Mouse (Mus musculus) CH12.LX (cell line): Measurements from ENCODE around the gene 6330403K07Rik. TPM values are rescaled to one million over a fixed set of nuclear protein-coding genes. Genes with fewer than 3 reads are reported as not detected.

Experiments
- DNase-seq: peaks from one replicate; pipeline ENCODE4 v3.0.0-alpha.2; 2013; ENCODE audit errors: extremely low read depth
- H3K27ac ChIP-seq: 2 replicates; pipeline ENCODE4 v1.5.1; 2012; ENCODE audit warnings: low read depth, mild to moderate bottlenecking, control low read depth, moderate library complexity; ENCODE audit not compliant: insufficient read depth
- H3K27me3 ChIP-seq: replicated peaks from 2 replicates; pipeline ENCODE3; 2012; ENCODE audit warnings: inconsistent platforms
- H3K36me3 ChIP-seq, 2 experiments: replicated peaks in 1 of 2; 2 replicates each; pipeline versions ENCODE3 to v1.6.1; 2012; ENCODE audit warnings: inconsistent platforms in 1 of 2, low read length in 1 of 2, mild to moderate bottlenecking in 1 of 2, mixed read lengths in 1 of 2, moderate library complexity in 1 of 2; ENCODE audit not compliant: control insufficient read depth in 1 of 2, insufficient read depth in 1 of 2
- H3K4me1 ChIP-seq, 2 experiments: 2 replicates each; pipeline ENCODE4 v1.6.1; 2012; ENCODE audit warnings: inconsistent platforms in 1 of 2, moderate library complexity in 1 of 2; ENCODE audit not compliant: insufficient read depth in 2 of 2, control insufficient read depth in 1 of 2
- H3K4me2 ChIP-seq: 2 replicates; pipeline ENCODE4 v1.6.1; 2012; ENCODE audit warnings: low read depth, mild to moderate bottlenecking, control low read depth; ENCODE audit not compliant: poor library complexity, insufficient read depth, severe bottlenecking
- H3K4me3 ChIP-seq, 3 experiments: fragments of 150-350 bp in 1 of 3; sonication (generic) in 1 of 3; replicated peaks in 1 of 3; 2 replicates each; pipeline versions ENCODE3 to v1.5.1; 2011 to 2012; ENCODE audit warnings: low read depth in 2 of 3, low read length in 2 of 3, mild to moderate bottlenecking in 2 of 3, moderate library complexity in 2 of 3, control low read depth in 1 of 3, improper control_type of control experiment in 1 of 3, inconsistent platforms in 1 of 3, mixed read lengths in 1 of 3; ENCODE audit not compliant: poor library complexity in 1 of 3
- H3K79me2 ChIP-seq: replicated peaks from 2 replicates; pipeline ENCODE4 v1.6.1; 2012; ENCODE audit warnings: mild to moderate bottlenecking, moderate library complexity; ENCODE audit not compliant: control insufficient read depth, poor library complexity, insufficient read depth, severe bottlenecking; ENCODE audit errors: extremely low read depth
- H3K9ac ChIP-seq: 2 replicates; pipeline ENCODE4 v1.6.1; 2012; ENCODE audit warnings: low read depth, mild to moderate bottlenecking, control low read depth, moderate library complexity; ENCODE audit not compliant: insufficient read depth
- H3K9me3 ChIP-seq: replicated peaks from 2 replicates; pipeline ENCODE3; 2012; ENCODE audit warnings: low read length, inconsistent platforms, mixed read lengths
- BHLHE40 ChIP-seq: IDR thresholded peaks from 2 replicates; pipeline ENCODE4 v1.6.1; 2011; ENCODE audit warnings: mild to moderate bottlenecking, low read depth, low read length, improper control_type of control experiment
- CHD2 ChIP-seq: IDR thresholded peaks from 2 replicates; pipeline ENCODE4 v1.6.1; 2011; ENCODE audit warnings: low read length, improper control_type of control experiment
- CTCF ChIP-seq, 2 experiments: IDR thresholded peaks in 1 of 2; conservative IDR thresholded peaks in 1 of 2; 2 replicates each; pipeline ENCODE4 v1.5.1; 2011 to 2012; ENCODE audit warnings: low read depth in 2 of 2, low read length in 2 of 2, improper control_type of control experiment in 1 of 2, inconsistent platforms in 1 of 2, mild to moderate bottlenecking in 1 of 2, moderate library complexity in 1 of 2
- E2F4 ChIP-seq: IDR thresholded peaks from 2 replicates; pipeline ENCODE4 v1.6.1; 2011; ENCODE audit warnings: low read depth, low read length, improper control_type of control experiment; ENCODE audit not compliant: insufficient replicate concordance
- ELF1 ChIP-seq: IDR thresholded peaks from 2 replicates; pipeline ENCODE4 v1.6.1; 2014; ENCODE audit warnings: low read depth, mild to moderate bottlenecking, inconsistent platforms, low read length, improper control_type of control experiment
- ETS1 ChIP-seq: conservative IDR thresholded peaks from 2 replicates; pipeline ENCODE4 v1.6.1; 2012; ENCODE audit warnings: low read depth, mild to moderate bottlenecking, inconsistent platforms, low read length, improper control_type of control experiment, moderate library complexity
- HCFC1 ChIP-seq: IDR thresholded peaks from 2 replicates; pipeline ENCODE4 v1.6.1; 2012; ENCODE audit warnings: low read depth, mild to moderate bottlenecking, inconsistent platforms, low read length, improper control_type of control experiment
- IRF4 ChIP-seq: IDR thresholded peaks from 2 replicates; pipeline ENCODE4 v1.6.1; 2014; ENCODE audit warnings: low read depth, mild to moderate bottlenecking, inconsistent platforms, low read length, improper control_type of control experiment
- JUN ChIP-seq: IDR thresholded peaks from 2 replicates; pipeline ENCODE4 v1.6.1; 2011; ENCODE audit warnings: low read depth, mild to moderate bottlenecking, low read length, improper control_type of control experiment, moderate library complexity; ENCODE audit not compliant: insufficient read depth
- MAFK ChIP-seq: IDR thresholded peaks from 2 replicates; pipeline ENCODE4 v1.6.1; 2011; ENCODE audit warnings: low read length, improper control_type of control experiment; ENCODE audit not compliant: insufficient replicate concordance
- MAX ChIP-seq: IDR thresholded peaks from 2 replicates; pipeline ENCODE4 v1.6.1; 2011; ENCODE audit warnings: low read length, improper control_type of control experiment
- MAZ ChIP-seq: IDR thresholded peaks from 2 replicates; pipeline ENCODE4 v1.6.1; 2012; ENCODE audit warnings: low read depth, mild to moderate bottlenecking, inconsistent platforms, low read length, improper control_type of control experiment, moderate library complexity
- MEF2A ChIP-seq: IDR thresholded peaks from 2 replicates; pipeline ENCODE4 v1.6.1; 2014; ENCODE audit warnings: low read depth, mild to moderate bottlenecking, inconsistent platforms, low read length, improper control_type of control experiment, borderline replicate concordance
- MXI1 ChIP-seq: IDR thresholded peaks from 2 replicates; pipeline ENCODE4 v1.6.1; 2011; ENCODE audit warnings: mild to moderate bottlenecking, low read depth, low read length, improper control_type of control experiment
- MYC ChIP-seq: IDR thresholded peaks from 2 replicates; pipeline ENCODE4 v1.6.1; 2011; ENCODE audit warnings: low read depth, mild to moderate bottlenecking, improper control_type of control experiment, low read length
- NELFE ChIP-seq: IDR thresholded peaks from 2 replicates; pipeline ENCODE4 v1.6.1; 2011; ENCODE audit warnings: low read depth, low read length, improper control_type of control experiment
- NRF1 ChIP-seq: IDR thresholded peaks from 2 replicates; pipeline ENCODE4 v1.6.1; 2014; ENCODE audit warnings: low read depth, mild to moderate bottlenecking, inconsistent platforms, low read length, improper control_type of control experiment, moderate library complexity
- PAX5 ChIP-seq: IDR thresholded peaks from 2 replicates; pipeline ENCODE4 v1.6.1; 2012; ENCODE audit warnings: low read length, inconsistent platforms, mixed read lengths
- POLR2A ChIP-seq: IDR thresholded peaks from 2 replicates; pipeline ENCODE4 v1.6.1; 2011; ENCODE audit warnings: low read depth, mild to moderate bottlenecking, improper control_type of control experiment, low read length
- SIN3A ChIP-seq: IDR thresholded peaks from 2 replicates; pipeline ENCODE4 v1.6.1; 2012; ENCODE audit warnings: low read length, improper control_type of control experiment, inconsistent platforms
- SMC3 ChIP-seq: IDR thresholded peaks from 2 replicates; pipeline ENCODE4 v1.6.1; 2011; ENCODE audit warnings: low read depth, low read length, improper control_type of control experiment
- TCF12 ChIP-seq: IDR thresholded peaks from 2 replicates; pipeline ENCODE4 v1.6.1; 2014; ENCODE audit warnings: low read depth, mild to moderate bottlenecking, inconsistent platforms, low read length, improper control_type of control experiment
- UBTF ChIP-seq: IDR thresholded peaks from 2 replicates; pipeline ENCODE4 v1.6.1; 2012; ENCODE audit warnings: low read depth, mild to moderate bottlenecking, inconsistent platforms, low read length, improper control_type of control experiment, moderate library complexity
- USF1 ChIP-seq: IDR thresholded peaks from 2 replicates; pipeline ENCODE4 v1.6.1; 2014; ENCODE audit warnings: low read depth, mild to moderate bottlenecking, inconsistent platforms, low read length, improper control_type of control experiment
- USF2 ChIP-seq: conservative IDR thresholded peaks from 2 replicates; pipeline ENCODE4 v1.6.1; 2011; ENCODE audit warnings: low read depth, low read length, improper control_type of control experiment
- ZMIZ1 ChIP-seq: IDR thresholded peaks from 2 replicates; pipeline ENCODE4 v1.6.1; 2012; ENCODE audit warnings: low read depth, mild to moderate bottlenecking, inconsistent platforms, low read length, improper control_type of control experiment
- ZNF384 ChIP-seq: IDR thresholded peaks from 2 replicates; pipeline ENCODE4 v1.6.1; 2012; ENCODE audit warnings: low read depth, low read length, improper control_type of control experiment, inconsistent platforms
- dilution Hi-C: fragments of 300-500 bp; cut with MboI; formaldehyde crosslinking; loops from 2 replicates; pipeline ENCODE4 v1.14.3; 2020; ENCODE audit warnings: low sequenced_read_pairs; ENCODE audit not compliant: extremely low pct_unique_long_range_greater_than_20kb, extremely low pct_ligation_motif_present
- in situ Hi-C: fragments of 300-500 bp; cut with MboI; formaldehyde crosslinking; loops from 3 replicates; pipeline ENCODE4 v1.14.3; 2019; ENCODE audit warnings: low sequenced_read_pairs, low pct_ligation_motif_present, low pct_unique_long_range_greater_than_20kb, mixed read lengths
- polyA plus RNA-seq: library from polyadenylated mRNA; unstranded; fragments of >175 nt; gene quantifications from 2 replicates; pipeline ENCODE4 v1.2.1, GENCODE M21; 2012; ENCODE audit warnings: low read depth; ENCODE audit not compliant: insufficient read length
- total RNA-seq, 2 experiments: library from RNA; depleted of rRNA; stranded (reverse); fragments of 300-350 nt in 1 of 2; fragments of >200 nt in 1 of 2; gene quantifications; 2 replicates each; pipeline ENCODE4 v1.2.3; 2012 to 2014

Gene 6330403K07Rik
- total and polyA plus RNA-seq, 3 experiments: 0.20 TPM; not detected in 2

DNA sequence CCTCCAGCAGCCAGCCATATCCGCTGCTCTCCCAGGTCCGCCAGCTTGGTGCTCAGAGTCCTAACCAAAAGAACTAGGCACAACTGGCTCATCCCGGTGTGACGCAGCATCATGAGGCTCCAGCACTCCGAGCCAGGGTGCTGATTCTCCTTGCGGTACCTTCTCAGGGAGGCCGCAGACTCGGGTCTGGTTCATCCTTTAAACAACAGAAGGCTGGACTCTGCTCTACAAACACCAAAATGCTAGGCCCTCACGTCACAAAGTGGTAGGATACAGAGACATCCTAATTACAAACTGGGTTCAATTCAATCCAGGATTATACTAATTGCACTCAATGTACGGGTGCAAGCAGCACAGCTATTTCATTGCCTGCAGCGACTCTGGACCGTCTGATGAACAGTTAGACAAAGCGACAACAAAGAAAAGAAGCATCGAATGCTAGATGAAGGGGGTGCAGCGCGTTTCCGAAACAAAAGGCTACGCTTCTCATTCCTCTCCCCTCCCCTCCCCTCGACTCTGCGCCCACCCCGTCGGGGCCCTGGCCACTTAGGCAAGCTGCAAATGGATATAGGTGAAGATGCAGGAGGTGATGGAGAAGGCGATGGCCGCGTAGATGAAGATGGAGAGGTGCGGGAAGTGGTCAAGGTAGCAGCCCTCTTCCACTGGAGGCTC lies 686 bp downstream of the 6330403K07Rik start:
- Histone ChIP-seq H3K36me3 (peaks cover 5 to 34% of the 10 kb centered on the region in 2 experiments), H3K4me2 (no peak overlapping the region)
- TF ChIP-seq TCF12 (no peak), MAZ (no peak), ZMIZ1 (no peak), CHD2 (no peak), NELFE (no peak), BHLHE40 (no peak), USF1 (no peak), MAX (no peak), MYC (no peak), JUN (no peak), PAX5 (no peak), E2F4 (no peak), MEF2A (no peak), SIN3A (no peak), ZNF384 (no peak), IRF4 (no peak), USF2 (no peak), NRF1 (no peak)
- TF ChIP-seq, all 38 proteins: peak for 0
- Histone ChIP-seq H3K9me3 (no peaks in the 10 kb centered on the region), H3K4me3 (no peak overlapping the region), H3K9ac (no peak overlapping the region), H3K79me2 (no peaks in the 10 kb centered on the region), H3K27ac (no peak overlapping the region), H3K27me3 (no peaks in the 10 kb centered on the region), H3K4me1 (peaks cover 0 to 6% of the 10 kb centered on the region in 2 experiments; a peak in 2 of 4 replicates)
- dilution Hi-C loops (no loop called here), in situ Hi-C loops (no loop called here)
- no peak for DNase-seq

GRCm38 (mm10) chr11:71032070-71032469 lies 1.2 kb downstream of the 6330403K07Rik start:
- H3K36me3 ChIP-seq: peaks cover 9 to 40% of the 10 kb centered on the region in 2 experiments
- dilution Hi-C loops (no loop called here), in situ Hi-C loops (no loop called here)
- H3K4me2 ChIP-seq: no peak overlapping the region
- no peak overlapping the region for H3K9ac ChIP-seq
- no peak for DNase-seq
- H3K4me1 ChIP-seq: peaks cover 0 to 9% of the 10 kb centered on the region in 2 experiments; a peak in 2 of 4 replicates
- H3K79me2 ChIP-seq: no peaks in the 10 kb centered on the region
- no peak overlapping the region for H3K4me3 ChIP-seq
- no peak overlapping the region for H3K27ac ChIP-seq
- H3K27me3 ChIP-seq: no peaks in the 10 kb centered on the region
- TF ChIP-seq POLR2A (no peak), SMC3 (no peak), IRF4 (no peak), BHLHE40 (no peak), MAX (no peak), NRF1 (no peak), MAFK (no peak), HCFC1 (no peak), ETS1 (no peak), MEF2A (no peak), ELF1 (no peak), MXI1 (no peak), E2F4 (no peak), CTCF (conservative IDR thresholded peaks at IDR 0.05 in 1 of 2, IDR thresholded peaks at IDR 0.05 in 1 of 2; ENCODE audit: low read depth in 2 of 2, low read length in 2 of 2) (no peak), UBTF (no peak), MAZ (no peak), ZMIZ1 (no peak)
- H3K9me3 ChIP-seq: no peaks in the 10 kb centered on the region
